Mouse (Mus musculus): ENCODE data around the gene Cbx3. TPM values are rescaled to one million over a fixed set of nuclear protein-coding genes. Genes with fewer than 3 reads are reported as not detected.

Gene Cbx3
- polyA plus RNA-seq, 1 experiment from 2014 or later = 174 TPM

DNA sequence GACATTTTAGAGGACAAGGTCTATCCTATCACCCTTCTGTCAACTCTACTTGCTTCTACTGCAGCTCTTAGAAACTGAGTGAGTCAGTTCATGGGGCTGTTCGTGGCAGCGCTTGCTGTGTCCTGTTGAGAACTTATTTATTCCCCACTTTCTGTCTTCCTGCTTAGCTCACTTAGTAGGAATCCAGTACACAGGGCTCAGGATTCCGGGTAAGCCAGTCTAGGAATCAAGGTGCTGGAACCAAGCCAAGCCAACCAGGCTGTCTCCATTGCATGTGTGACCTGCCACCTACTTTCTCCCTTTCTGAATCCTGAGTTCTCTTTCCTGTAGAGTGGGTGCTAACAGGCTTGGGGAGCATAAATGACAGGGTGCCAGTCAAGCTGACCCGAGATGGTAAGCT is 32.5 kb upstream of the Cbx3 start:
- DNase-seq (no peak), ATAC-seq (peak; percentile 38; the same call in 1 of the 2 replicates)
- TF ChIP-seq EP300 (IDR thresholded peaks at IDR 0.05; ENCODE audit: low read depth) (no peak), CTCF (IDR thresholded peaks at IDR 0.05; ENCODE audit: low read depth) (no peak)
- no peaks in the 10 kb centered on the region for H3K9me3 ChIP-seq (ENCODE audit: low read length)
- peaks cover 30% of the 10 kb centered on the region for H3K27me3 ChIP-seq (ENCODE audit: insufficient read depth, low read length)
- WGBS (ENCODE audit: insufficient replicate concordance) = 76% methylated on average over 4 of the region's 4 CpGs
- no peak overlapping the region for H3K27ac ChIP-seq (ENCODE audit: low read depth)
- peaks cover 17% of the 10 kb centered on the region for H3K4me1 ChIP-seq (ENCODE audit: insufficient read depth)
- H3K4me3 ChIP-seq (ENCODE audit: low read depth, low read length) = no peak overlapping the region
- H3K4me2 ChIP-seq (ENCODE audit: low read depth, low read length) = no peak overlapping the region
- no peaks in the 10 kb centered on the region for H3K36me3 ChIP-seq (replicated peaks; ENCODE audit: insufficient read depth, low read length)
- H3K9ac ChIP-seq (replicated peaks) = no peak overlapping the region

DNA sequence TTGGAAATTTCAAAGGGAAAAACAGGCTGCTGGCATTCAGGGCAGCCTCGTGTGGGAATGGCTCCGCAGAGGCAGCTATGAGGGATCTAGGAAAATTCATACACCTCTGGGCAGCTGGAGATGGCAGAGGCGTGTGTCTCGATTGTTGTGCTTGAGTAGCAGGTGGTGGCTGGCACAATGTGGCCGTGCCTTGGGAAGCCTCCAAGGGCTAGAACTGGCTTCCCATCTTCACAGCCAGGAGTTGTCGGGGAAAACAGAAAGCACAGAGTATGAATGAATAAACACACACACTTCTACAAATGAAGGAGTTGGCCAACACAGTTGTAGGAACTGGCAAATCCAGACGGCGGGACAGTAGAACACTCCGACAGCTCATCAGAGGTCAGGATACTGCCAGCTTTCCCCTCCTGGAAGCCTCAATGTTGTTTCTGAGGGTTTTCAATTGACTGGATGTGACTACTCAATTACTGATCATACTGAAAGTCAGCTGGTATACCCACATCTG is 31.3 kb upstream of the Cbx3 start:
- no peak overlapping the region for H3K4me2 ChIP-seq (ENCODE audit: low read depth, low read length)
- WGBS (ENCODE audit: insufficient replicate concordance) = 73% methylated on average over 9 of the region's 9 CpGs
- ATAC-seq = no peak
- TF ChIP-seq EP300 (IDR thresholded peaks at IDR 0.05; ENCODE audit: low read depth) (no peak), CTCF (IDR thresholded peaks at IDR 0.05; ENCODE audit: low read depth) (no peak)
- H3K27me3 ChIP-seq (ENCODE audit: insufficient read depth, low read length) = peaks cover 18% of the 10 kb centered on the region
- no peak overlapping the region for H3K9ac ChIP-seq (replicated peaks)
- no peaks in the 10 kb centered on the region for H3K9me3 ChIP-seq (ENCODE audit: low read length)
- no peaks in the 10 kb centered on the region for H3K36me3 ChIP-seq (replicated peaks; ENCODE audit: insufficient read depth, low read length)
- H3K27ac ChIP-seq (ENCODE audit: low read depth) = no peak overlapping the region
- H3K4me3 ChIP-seq (ENCODE audit: low read depth, low read length) = no peak overlapping the region
- DNase-seq = no peak
- H3K4me1 ChIP-seq (ENCODE audit: insufficient read depth) = peaks cover 9% of the 10 kb centered on the region; the same call in 1 of the 2 replicates

DNA sequence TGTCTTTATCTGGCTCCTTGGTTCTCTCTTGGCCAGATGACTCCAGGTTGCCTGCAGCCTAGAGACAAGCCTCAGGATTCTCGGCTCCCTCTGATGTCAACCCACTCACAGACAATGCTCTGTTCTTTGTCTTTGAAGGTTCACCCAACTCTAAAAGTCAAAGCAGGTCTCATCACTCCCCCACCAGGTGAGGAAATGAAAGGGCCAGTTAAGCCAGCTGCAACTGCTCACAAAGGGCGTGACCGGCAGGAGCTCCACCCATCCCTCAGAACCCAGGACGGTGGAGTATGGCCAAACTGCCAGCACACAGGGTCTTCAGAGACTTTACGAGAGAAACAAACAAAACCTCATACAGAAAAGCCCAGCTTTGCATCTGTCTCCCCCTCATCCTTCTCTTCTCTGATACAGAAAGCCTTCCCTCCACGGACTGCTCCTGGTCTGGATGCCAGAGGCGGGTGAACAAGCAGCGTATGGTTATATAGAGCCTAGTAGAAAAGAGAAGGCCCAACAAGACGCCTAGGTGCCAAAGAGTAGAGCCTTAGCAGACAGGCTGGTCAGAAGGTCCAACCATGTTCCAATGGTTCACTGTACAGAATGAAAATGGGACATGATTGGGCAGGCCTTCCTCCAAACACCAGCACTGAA is 27.8 kb upstream of the Cbx3 start:
- Histone ChIP-seq H3K27ac (ENCODE audit: low read depth) (no peak overlapping the region), H3K9ac (replicated peaks) (no peak overlapping the region), H3K4me3 (ENCODE audit: low read depth, low read length) (no peak overlapping the region), H3K36me3 (replicated peaks; ENCODE audit: insufficient read depth, low read length) (no peaks in the 10 kb centered on the region), H3K4me2 (ENCODE audit: low read depth, low read length) (no peak overlapping the region), H3K27me3 (ENCODE audit: insufficient read depth, low read length) (0 out of 2 replicates have a peak, but pooled peaks cover 4% of the 10 kb centered on the region), H3K9me3 (ENCODE audit: low read length) (no peaks in the 10 kb centered on the region), H3K4me1 (ENCODE audit: insufficient read depth) (peaks cover 9% of the 10 kb centered on the region; the same call in 1 of the 2 replicates)
- ATAC-seq (0 out of 2 replicates have a peak, but pooled peaks have one; percentile 21), DNase-seq (no peak)
- no peak for TF ChIP-seq EP300 (IDR thresholded peaks at IDR 0.05; ENCODE audit: low read depth)
- peak; percentile 22; the same call in 1 of the 2 replicates for TF ChIP-seq CTCF (IDR thresholded peaks at IDR 0.05; ENCODE audit: low read depth)
- 58% methylated on average over 9 of the region's 9 CpGs for WGBS (ENCODE audit: insufficient replicate concordance)

DNA sequence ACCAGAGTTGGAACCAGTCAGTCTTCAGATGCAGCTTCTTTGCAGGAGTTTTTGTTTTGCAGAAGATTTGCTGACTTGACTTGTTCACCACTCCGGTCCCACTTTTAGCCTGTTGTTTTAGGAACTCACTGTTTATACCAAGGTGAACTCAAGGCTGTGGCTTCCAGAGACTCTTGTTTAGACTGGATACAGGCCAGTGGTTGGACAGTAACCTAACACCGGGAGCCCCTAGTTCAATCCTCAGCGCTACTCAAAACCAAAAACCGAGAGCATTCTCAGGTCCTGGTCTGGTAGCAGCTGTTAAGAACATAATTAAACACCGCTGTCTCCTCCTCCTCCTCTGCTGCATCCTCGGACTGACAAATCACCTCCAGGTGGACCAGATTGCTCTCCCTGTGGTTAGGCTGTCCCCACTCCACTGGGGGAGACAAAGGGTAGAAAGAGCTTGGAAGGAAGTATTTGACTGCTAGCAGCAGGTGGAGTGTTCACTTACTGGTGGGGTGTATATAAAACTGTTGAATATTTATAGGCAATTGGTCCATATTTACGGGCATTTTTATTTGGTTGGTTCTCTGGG is 17.1 kb upstream of the Cbx3 start:
- 70% methylated on average over 7 of the region's 7 CpGs for WGBS (ENCODE audit: insufficient replicate concordance)
- TF ChIP-seq CTCF (IDR thresholded peaks at IDR 0.05; ENCODE audit: low read depth) = no peak
- TF ChIP-seq EP300 (IDR thresholded peaks at IDR 0.05; ENCODE audit: low read depth) = no peak
- ATAC-seq = no peak

DNA sequence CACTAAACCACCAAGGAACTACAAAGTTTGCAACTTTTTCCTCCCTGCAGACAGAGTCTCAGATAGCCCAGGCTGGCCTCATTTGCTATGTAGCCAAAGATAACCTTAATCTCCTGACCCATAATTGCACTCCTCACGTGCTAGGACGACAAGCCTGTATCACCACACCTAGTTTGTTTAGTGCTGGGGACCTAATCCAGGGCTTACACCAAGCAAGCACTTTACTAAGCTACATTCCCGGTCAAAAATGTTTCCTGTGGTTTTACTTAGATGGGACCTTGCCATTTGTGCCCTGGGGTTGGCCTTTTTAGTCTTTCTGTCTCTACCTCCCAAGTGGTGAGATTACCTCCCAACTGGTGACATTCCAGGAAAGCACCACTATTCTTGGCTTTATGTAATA is 15.2 kb upstream of the Cbx3 start:
- WGBS (ENCODE audit: insufficient replicate concordance) = 49% methylated on average over 3 of the region's 3 CpGs
- Histone ChIP-seq H3K4me1 (ENCODE audit: insufficient read depth) (no peaks in the 10 kb centered on the region), H3K27ac (ENCODE audit: low read depth) (no peak overlapping the region), H3K36me3 (replicated peaks; ENCODE audit: insufficient read depth, low read length) (peaks cover 10% of the 10 kb centered on the region), H3K4me3 (ENCODE audit: low read depth, low read length) (no peak overlapping the region), H3K9me3 (ENCODE audit: low read length) (no peaks in the 10 kb centered on the region), H3K4me2 (ENCODE audit: low read depth, low read length) (no peak overlapping the region), H3K9ac (replicated peaks) (no peak overlapping the region), H3K27me3 (ENCODE audit: insufficient read depth, low read length) (no peaks in the 10 kb centered on the region)
- ATAC-seq (no peak), DNase-seq (no peak)
- TF ChIP-seq EP300 (IDR thresholded peaks at IDR 0.05; ENCODE audit: low read depth) = no peak
- no peak for TF ChIP-seq CTCF (IDR thresholded peaks at IDR 0.05; ENCODE audit: low read depth)

More for the DNA sequence above, 17.1 kb upstream of the Cbx3 start:
- no peaks in the 10 kb centered on the region for H3K4me1 ChIP-seq (ENCODE audit: insufficient read depth)
- no peak overlapping the region for H3K4me3 ChIP-seq (ENCODE audit: low read depth, low read length)
- H3K27me3 ChIP-seq (ENCODE audit: insufficient read depth, low read length) = no peaks in the 10 kb centered on the region
- no peak overlapping the region for H3K9ac ChIP-seq (replicated peaks)
- no peak overlapping the region for H3K4me2 ChIP-seq (ENCODE audit: low read depth, low read length)
- H3K27ac ChIP-seq (ENCODE audit: low read depth) = no peak overlapping the region
- H3K9me3 ChIP-seq (ENCODE audit: low read length) = no peaks in the 10 kb centered on the region
- no peaks in the 10 kb centered on the region for H3K36me3 ChIP-seq (replicated peaks; ENCODE audit: insufficient read depth, low read length)
- no peak for DNase-seq

DNA sequence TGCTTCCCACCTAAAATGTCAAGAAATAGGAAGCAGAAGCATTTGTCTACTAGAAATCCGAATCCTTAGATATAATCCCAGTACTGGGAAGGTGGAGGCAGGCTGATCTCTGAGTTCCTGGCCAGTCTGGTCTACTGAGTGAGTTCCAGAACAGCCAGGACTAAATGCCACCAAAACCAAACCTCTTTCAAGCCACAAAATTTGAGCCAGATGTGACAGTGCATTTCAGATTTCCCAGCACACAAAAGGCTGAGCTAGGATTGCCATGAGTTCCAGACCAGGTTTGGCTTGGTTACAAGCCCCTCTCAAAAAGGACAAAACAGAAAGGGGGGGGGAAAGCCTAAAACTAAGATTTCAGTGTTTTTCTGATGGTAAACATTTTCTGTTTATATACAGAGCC is 14.0 kb upstream of the Cbx3 start:
- 67% methylated on average over 1 of the region's 1 CpGs for WGBS (ENCODE audit: insufficient replicate concordance)
- TF ChIP-seq EP300 (IDR thresholded peaks at IDR 0.05; ENCODE audit: low read depth) (no peak), CTCF (IDR thresholded peaks at IDR 0.05; ENCODE audit: low read depth) (no peak)
- H3K27me3 ChIP-seq (ENCODE audit: insufficient read depth, low read length) = no peaks in the 10 kb centered on the region
- no peak overlapping the region for H3K4me3 ChIP-seq (ENCODE audit: low read depth, low read length)
- no peak for DNase-seq
- no peak overlapping the region for H3K4me2 ChIP-seq (ENCODE audit: low read depth, low read length)
- no peaks in the 10 kb centered on the region for H3K9me3 ChIP-seq (ENCODE audit: low read length)
- H3K9ac ChIP-seq (replicated peaks) = no peak overlapping the region
- H3K36me3 ChIP-seq (replicated peaks; ENCODE audit: insufficient read depth, low read length) = peaks cover 19% of the 10 kb centered on the region
- H3K4me1 ChIP-seq (ENCODE audit: insufficient read depth) = no peaks in the 10 kb centered on the region
- ATAC-seq = no peak
- no peak overlapping the region for H3K27ac ChIP-seq (ENCODE audit: low read depth)
